Mouse (Mus musculus) E14TG2a.4 (cell line): ENCODE data around the gene Hydin.
"Not testable (repeated sequence)": the region's sequence is repeated elsewhere in the genome, so short reads cannot be mapped to it uniquely, and the experiment has no call there.

ENCODE experiments used
- CTCF ChIP-seq: conservative IDR thresholded peaks from 2 replicates; pipeline ENCODE4 v1.5.1; 2014; ENCODE audit warnings: low read length
- NANOG ChIP-seq: IDR thresholded peaks from 2 replicates; pipeline ENCODE4 v1.6.1; 2014; ENCODE audit warnings: borderline replicate concordance, low read length, mixed read lengths
- POU5F1 ChIP-seq: IDR thresholded peaks from 2 replicates; pipeline ENCODE4 v1.6.1; 2014; ENCODE audit warnings: low read length, borderline replicate concordance

GRCm38 (mm10) chr8:110522495-110522894 is 255.7 kb downstream of the Hydin start:
- not testable (repeated sequence) for TF ChIP-seq CTCF, NANOG, POU5F1
